Mouse (Mus musculus) olfactory bulb, adult 2 months (tissue): ENCODE results near the gene Kcna1.

Source experiments
- CTCF ChIP-seq: fragments of 200-500 bp; IDR thresholded peaks from 2 replicates; pipeline ENCODE4 v1.5.1; 2012; ENCODE audit warnings: low read depth, mild to moderate bottlenecking, low read length, moderate library complexity; ENCODE audit not compliant: insufficient read depth
- POLR2A ChIP-seq: fragments of 200-500 bp; IDR thresholded peaks from 2 replicates; pipeline ENCODE4 v1.6.1; 2012; ENCODE audit warnings: mild to moderate bottlenecking, low read depth, low read length, moderate library complexity; ENCODE audit not compliant: insufficient read depth

DNA sequence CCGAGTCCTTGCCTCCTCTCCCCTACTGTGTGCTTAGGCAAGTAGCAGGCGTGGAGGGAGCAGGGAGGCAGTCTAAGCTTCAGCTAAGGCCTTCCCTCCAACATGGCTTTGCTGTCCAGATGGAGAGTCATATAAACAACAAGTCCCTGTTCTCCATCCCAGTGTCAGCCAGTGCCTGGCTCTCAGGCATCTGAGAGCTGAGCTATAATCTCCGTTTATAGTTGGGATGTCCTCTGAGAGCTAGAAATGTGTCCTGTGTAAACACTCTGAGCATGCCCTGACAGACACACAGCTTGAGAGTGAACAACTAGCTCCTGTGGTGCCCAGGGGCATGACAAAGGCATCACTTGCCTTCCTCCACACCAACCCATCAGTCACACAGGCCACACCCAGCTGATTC, 39.0 kb upstream of the Kcna1 start:
- no peak for TF ChIP-seq CTCF
- no peak for TF ChIP-seq POLR2A
